In genomic region chr4:63233557-63234452, GRCm38 (mm10) we compare ENCODE assay signal across 11 mouse cellular contexts. TPM values are rescaled to one million over a fixed set of nuclear protein-coding genes. Genes with fewer than 3 reads are reported as not detected.
A peak's percentile ranks its signal among the peaks of the same experiment; 100 is the strongest.
DNase-seq lines count a peak whose midpoint lies in the region; ATAC-seq and TF ChIP-seq lines count a peak whose summit lies in the region.
"Had no signal": no experiment of that assay in that cellular context is flagged by ENCODE, and none has a peak within 500 bp of the region (broad histone marks: within the 10 kb centered on the region; RNA-seq: fewer than 3 reads in every experiment).

No protein-coding gene starts in this region.

- H3K27ac ChIP-seq in heart, embryonic 10.5 days: peak overlapping the region; percentile 49; the same call in 1 of the 2 replicates
- no peak overlapping the region for H3K27ac ChIP-seq in heart, adult 2 months
- H3K27ac ChIP-seq: limb, embryonic 12.5 days had no signal

- intact Hi-C loops in heart, adult 2 months (cut with DNase I): loop anchor here (5.0 kb wide), 3 partner anchors 43 to 73 kb away; no protein-coding TSS in a partner anchor
- intact Hi-C loops in gastrocnemius, postnatal 14 days (cut with DNase I; ENCODE audit: low total_unique reads): no loop called here
- intact Hi-C loops in left cerebral cortex, postnatal 25 days (cut with DNase I): loop anchor here (1.0 kb wide), 1 partner anchor 57 kb away; no protein-coding TSS in a partner anchor

- no peak for TF ChIP-seq POLR2A in heart, adult 2 months (IDR thresholded peaks at IDR 0.05; ENCODE audit: insufficient read depth, low read depth, low read length)

- H3K9ac ChIP-seq in heart, adult 2 months (ENCODE audit: low read depth, low read length): no peak overlapping the region
- H3K9ac ChIP-seq: limb, embryonic 12.5 days had no signal

- no peak for DNase-seq in heart, embryonic 10.5 days (ENCODE audit: low spot score)
- DNase-seq in heart, adult 2 months: no peak
- DNase-seq in Muller cell, postnatal 12 days (ENCODE audit: inconsistent ontology term): peak; percentile 71
- DNase-seq in gastrocnemius, postnatal 14 days: peak; percentile 59
- peak; percentile 38 to 89 for DNase-seq in left cerebral cortex, postnatal 25 days (ENCODE audit: low spot score in 2 of 2)
- DNase-seq in spleen, postnatal 14 days (ENCODE audit: low spot score in 2 of 2): no peak
- no peak for DNase-seq in embryo, embryonic 10 days (ENCODE audit: low spot score)
- DNase-seq: cerebellum, adult 11 months; thymus, postnatal 4 days had no signal

- no peak overlapping the region for H3K4me3 ChIP-seq in heart, embryonic 10.5 days
- H3K4me3 ChIP-seq in heart, adult 2 months: no peak overlapping the region
- H3K4me3 ChIP-seq: limb, embryonic 12.5 days had no signal

- H3K4me1 ChIP-seq in heart, embryonic 10.5 days: peaks cover 78% of the 10 kb centered on the region
- H3K4me1 ChIP-seq in heart, adult 2 months (ENCODE audit: control insufficient read depth, insufficient read depth, low read length): peaks cover 21% of the 10 kb centered on the region

- no peaks in the 10 kb centered on the region for H3K79me2 ChIP-seq in heart, adult 2 months (replicated peaks; ENCODE audit: control insufficient read depth, insufficient read depth, low read length)

- ATAC-seq in megakaryocyte progenitor cell, adult 5-6 weeks (replicated peaks; ENCODE audit: poor library complexity): no peak

- TF ChIP-seq CTCF in heart, adult 2 months (IDR thresholded peaks at IDR 0.05): no peak

- H3K27me3 ChIP-seq in heart, embryonic 10.5 days (ENCODE audit: insufficient read depth, poor library complexity, severe bottlenecking): no peaks in the 10 kb centered on the region
- no peaks in the 10 kb centered on the region for H3K27me3 ChIP-seq in heart, adult 2 months (ENCODE audit: control insufficient read depth, insufficient read depth, low read length)
- H3K27me3 ChIP-seq: limb, embryonic 12.5 days had no signal

- TF ChIP-seq EP300 in heart, adult 2 months (IDR thresholded peaks at IDR 0.05; ENCODE audit: insufficient read depth, low read depth, low read length): no peak

- H3K9me3 ChIP-seq in heart, embryonic 10.5 days: no peaks in the 10 kb centered on the region
- H3K9me3 ChIP-seq: limb, embryonic 12.5 days had no signal

- no peaks in the 10 kb centered on the region for H3K36me3 ChIP-seq in heart, embryonic 10.5 days
- no peaks in the 10 kb centered on the region for H3K36me3 ChIP-seq in heart, adult 2 months (ENCODE audit: control insufficient read depth, insufficient read depth, low read length)

- 68% methylated on average over 7 of the region's 7 CpGs for WGBS in heart, embryonic 10.5 days
- 20% methylated on average over 7 of the region's 7 CpGs for WGBS in heart, adult 2 months

RNA-seq across cellular contexts. Expression of gene Col27a1, which starts 20.0 kb away (rescaled TPM):
- polyA plus RNA-seq in heart, embryonic 10.5 days (2016; fragmentation: Nextera tagmentation; extraction: Ambion mirVana): 2.3 and 4.3 TPM in 2 replicates
- 1 to 10 TPM in 1 of 2 experiments, under 1 TPM in 1; 0.86 to 1.8 TPM for total RNA-seq in heart, adult 2 months (2021)
- polyA plus RNA-seq in heart, adult 2 months (2012; rRNA removed): 3.1 and 3.8 TPM in 2 replicates
- total RNA-seq in gastrocnemius, postnatal 14 days (2021): 1 to 10 TPM; 1.9 to 2.6 TPM
- 1 to 10 TPM; 3.3 to 4.0 TPM for total RNA-seq in left cerebral cortex, postnatal 25 days (2021)
- 0.07 and 0.15 TPM in 2 replicates for total RNA-seq in megakaryocyte progenitor cell, adult 5-6 weeks (2015)
- total RNA-seq in megakaryocyte progenitor cell, adult 5-6 weeks (2017): 0.10 and 0.29 TPM in 2 replicates

Comparison
In these comparisons a context has a peak if more than half of its experiments do, and no peak if none do; other contexts are left out.
1. DNase-seq: peak in Muller cell, postnatal 12 days (single experiment), gastrocnemius, postnatal 14 days (single experiment) and left cerebral cortex, postnatal 25 days (2 of 2); none in heart, embryonic 10.5 days (single experiment), heart, adult 2 months (0 of 2), spleen, postnatal 14 days (0 of 2) and embryo, embryonic 10 days (single experiment).